Mouse (Mus musculus) thymus, postnatal 0 days (tissue): ENCODE data around the gene Gm20715. TPM values are rescaled to one million over a fixed set of nuclear protein-coding genes. Genes with fewer than 3 reads are reported as not detected.
"Not testable (repeated sequence)": the region's sequence is repeated elsewhere in the genome, so short reads cannot be mapped to it uniquely, and the experiment has no call there.

Experiments
- DNase-seq: peaks from one replicate; pipeline ENCODE4 v3.0.0-alpha.2; 2015; ENCODE audit warnings: low spot score
- polyA plus RNA-seq: library from polyadenylated mRNA; unstranded; fragments of >200 nt; fragmentation: Nextera tagmentation; extraction: Ambion mirVana; gene quantifications from 2 replicates; pipeline ENCODE4 v1.2.1, GENCODE M21; 2015

The Gm20715 gene
- polyA plus RNA-seq, 1 experiment from 2014 or later = not detected

DNA sequence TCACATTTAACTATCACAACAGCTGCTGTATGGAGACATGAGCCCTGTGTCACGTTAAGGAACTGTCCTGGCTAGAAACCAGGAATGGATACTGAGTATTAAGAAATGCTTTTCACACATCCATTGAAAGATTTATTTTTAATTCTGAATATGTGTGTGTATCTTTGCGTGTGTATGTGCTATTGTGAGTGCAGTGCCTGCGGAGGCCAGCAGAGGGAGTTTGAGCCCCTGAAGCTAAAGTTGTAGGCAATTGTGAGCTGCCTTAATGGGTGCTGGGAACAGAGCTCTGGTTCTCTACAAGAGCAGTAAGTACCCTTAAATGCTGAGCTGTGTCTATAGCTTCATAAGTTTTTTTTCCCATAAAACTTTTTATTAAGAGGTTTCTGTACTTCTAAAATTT lies 19.3 kb downstream of the Gm20715 start:
- DNase-seq = no peak

DNA sequence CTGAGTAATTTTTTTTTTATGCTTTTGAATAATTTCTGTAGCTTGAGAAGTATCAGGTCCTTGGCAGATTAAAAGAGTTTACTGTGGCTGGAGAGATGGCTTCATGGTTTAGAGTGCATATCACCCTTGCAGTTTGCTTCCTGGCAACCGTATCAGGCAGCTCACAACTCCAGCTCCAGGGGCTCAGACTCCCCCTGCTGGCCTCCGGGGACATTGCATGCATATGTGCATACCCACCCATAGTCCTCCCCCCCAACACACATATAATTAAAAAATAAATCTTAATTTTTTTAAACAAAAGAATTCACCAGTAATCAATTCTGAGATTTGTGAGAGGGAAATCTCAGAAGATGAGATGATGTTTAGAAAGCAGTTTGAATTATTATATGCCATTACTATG lies 20.3 kb downstream of the Gm20715 start:
- peak; percentile 39 for DNase-seq

DNA sequence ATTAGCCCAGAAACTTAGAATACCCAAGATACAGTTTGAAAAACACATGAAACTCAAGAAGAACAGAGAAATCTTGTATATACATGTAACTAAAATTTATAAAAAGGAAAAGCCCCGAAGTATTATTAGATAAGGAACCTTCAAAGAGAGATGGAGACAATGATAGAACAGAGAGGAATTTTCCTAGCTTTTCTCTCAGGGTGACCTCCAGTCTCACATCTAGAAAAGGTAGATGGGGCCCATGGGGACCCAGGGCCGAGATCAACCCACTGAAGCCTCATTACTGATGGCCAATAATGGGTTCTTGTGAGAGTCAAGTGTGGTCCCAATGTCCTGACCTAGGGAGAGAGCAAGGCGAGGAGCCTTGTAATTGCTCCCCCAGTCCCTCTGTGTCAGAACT lies 28.3 kb downstream of the Gm20715 start, which contains the start of gene Olfr1344:
Gene Olfr1344 (plus strand): TSS at position 301 of the 400 bp plus-strand sequence.
- no peak for DNase-seq

DNA sequence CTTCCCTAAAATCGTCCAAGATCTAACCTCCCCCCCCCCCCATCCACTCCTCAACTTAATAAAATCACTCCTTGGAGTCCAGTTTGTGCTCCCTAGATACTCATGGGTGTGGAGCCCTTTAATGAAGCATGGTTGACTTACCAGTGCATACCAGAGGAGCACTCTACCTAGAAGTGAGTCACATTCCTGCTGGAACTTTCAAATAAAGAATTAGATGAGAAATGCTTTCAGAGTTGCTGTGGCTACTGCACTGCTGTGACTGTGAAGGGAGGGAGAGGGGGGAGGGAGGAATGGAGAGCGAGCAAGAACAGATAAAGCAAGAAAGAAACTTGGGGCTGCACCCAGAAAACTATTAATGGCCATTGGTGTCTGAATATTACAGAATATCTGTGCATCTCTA lies 31.1 kb downstream of the Gm20715 start:
- DNase-seq = no peak

DNA sequence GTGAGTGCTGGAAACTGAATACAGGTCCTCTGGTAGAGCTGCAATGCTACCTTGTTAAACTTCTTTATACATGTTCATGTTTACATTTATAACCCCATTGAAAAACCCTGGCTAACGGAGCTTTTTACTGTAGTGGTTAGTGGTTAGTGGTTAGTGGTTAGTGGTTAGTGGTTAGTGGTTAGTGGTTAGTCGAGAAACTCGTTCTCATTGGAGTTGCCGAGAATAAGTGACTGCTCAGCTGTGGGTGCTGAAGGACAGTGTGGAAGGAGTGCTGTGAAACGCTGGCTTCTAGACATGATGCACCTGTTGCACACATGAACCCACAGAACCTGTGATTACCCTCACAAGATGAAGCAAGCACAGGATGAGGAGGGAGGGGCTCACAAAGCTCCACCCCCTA lies 37.7 kb downstream of the Gm20715 start:
- no peak for DNase-seq

DNA sequence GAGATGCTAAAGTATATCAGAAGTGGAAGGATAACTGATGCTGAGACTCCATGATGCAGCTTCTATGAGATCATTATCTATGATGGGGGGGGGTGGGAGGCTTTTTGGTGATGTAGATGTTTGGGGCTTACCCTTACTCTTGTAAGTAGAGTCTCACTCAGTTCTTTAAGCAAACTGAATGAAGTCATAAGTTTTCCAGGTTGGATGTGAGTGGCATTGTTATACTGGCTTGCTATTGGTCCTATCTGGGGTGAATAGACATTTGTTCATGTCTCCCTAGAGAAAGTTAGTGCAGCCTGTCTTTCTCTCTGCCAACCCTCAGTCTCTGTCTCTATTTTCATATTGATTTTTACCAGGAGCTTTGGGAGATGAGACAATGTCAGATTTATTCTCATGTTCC lies 45.8 kb downstream of the Gm20715 start, which contains the start of gene Olfr1336:
Gene Olfr1336 (plus strand): TSS at position 301 of the 400 bp plus-strand sequence.
- no peak for DNase-seq

DNA sequence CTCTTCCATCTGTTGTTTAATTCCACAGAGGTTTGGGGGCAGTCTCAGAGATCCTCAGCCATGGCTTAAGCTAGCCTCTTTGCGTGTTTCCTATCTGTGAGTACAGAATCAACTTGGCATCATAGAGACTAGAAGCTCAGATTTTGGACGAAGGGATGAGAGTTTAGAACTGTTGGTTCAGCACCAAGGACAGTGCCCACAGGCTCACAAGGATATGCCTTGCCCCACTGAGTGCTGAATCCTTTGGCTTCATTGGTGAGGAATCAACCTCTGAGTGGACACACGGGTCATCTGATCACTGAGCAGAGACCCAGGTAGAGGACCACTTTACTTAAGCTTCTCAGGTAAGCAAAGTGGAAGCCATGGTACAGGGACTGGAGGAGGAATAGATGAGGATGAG lies 46.3 kb downstream of the Gm20715 start:
- DNase-seq = no peak

DNA sequence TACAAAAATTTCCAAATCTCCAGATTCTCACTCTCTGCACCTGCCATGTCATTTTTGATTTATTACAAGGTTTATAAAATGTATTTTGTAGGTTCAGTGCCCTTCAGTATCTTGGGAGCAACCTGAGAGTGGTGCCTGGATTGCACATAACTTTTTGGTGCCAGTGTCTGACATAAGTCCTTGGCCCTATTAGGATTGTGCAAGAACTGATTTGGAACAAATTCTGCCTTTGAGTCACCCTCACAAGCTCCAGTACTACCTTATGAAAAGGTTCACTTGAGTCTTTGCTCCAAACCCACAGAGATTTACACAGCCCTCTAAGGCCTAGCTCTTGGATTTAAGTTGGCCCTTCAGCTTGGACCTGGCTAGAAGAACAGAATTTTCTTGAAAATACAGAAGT lies 56.9 kb downstream of the Gm20715 start, which contains the start of gene Olfr1346:
Gene Olfr1346 (plus strand): TSS at position 151 of the 400 bp plus-strand sequence.
- no peak for DNase-seq

DNA sequence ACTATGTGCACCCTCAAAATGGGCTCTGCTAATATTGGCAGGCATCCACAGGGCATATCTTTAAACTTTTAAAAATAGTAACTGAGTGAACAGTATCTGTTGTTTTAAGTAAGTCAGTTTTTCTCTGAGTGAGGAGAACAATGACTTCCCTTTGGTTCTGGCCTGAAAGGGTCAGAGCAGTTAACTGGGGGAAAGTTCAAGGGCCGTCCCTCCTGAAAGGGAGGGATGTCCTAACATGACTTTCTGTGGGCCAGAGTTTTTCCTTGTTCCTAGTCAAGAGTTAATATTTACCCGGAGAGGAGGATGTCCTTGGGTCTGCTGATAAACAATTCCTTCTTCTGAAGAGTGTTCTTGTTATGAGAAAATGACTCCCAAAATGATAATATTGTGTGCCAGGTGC lies 67.6 kb downstream of the Gm20715 start:
- not testable (repeated sequence) for DNase-seq

DNA sequence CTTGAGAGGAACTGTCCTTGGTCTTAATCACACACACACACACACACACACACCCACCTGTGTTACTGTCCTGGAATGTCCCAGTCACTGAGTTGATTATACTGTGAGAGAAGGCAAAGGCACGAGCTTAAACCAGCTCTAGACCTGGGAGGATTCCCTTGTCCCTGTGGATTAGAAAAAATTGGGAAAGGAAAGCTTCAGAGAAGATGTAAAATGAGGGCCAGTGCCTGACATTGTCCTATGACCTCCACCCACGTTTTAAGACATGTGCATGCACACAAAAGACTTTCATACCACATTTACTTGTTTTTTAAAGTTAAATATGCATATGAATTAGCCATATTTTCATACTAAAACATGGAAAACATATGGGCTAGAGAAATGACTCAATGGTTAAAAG lies 76.8 kb downstream of the Gm20715 start, which contains the start of gene Olfr5:
Gene Olfr5 (minus strand): TSS at position 101 of the 400 bp plus-strand sequence.
- no peak for DNase-seq

Other genes starting within 250 kb of the Gm20715 start
- gene Zfp444, start 238.1 kb upstream of the Gm20715 start, polyA plus RNA-seq = 61.2 and 62.1 TPM in 2 replicates
- not detected in 2 replicates for gene Galp, start 213.2 kb upstream of the Gm20715 start, polyA plus RNA-seq
- gene Zscan5b, start 188.0 kb upstream of the Gm20715 start, polyA plus RNA-seq = not detected in 2 replicates
- gene Epp13, start 157.6 kb upstream of the Gm20715 start, polyA plus RNA-seq = 0.21 TPM in 1 of 2 replicates, not detected in the other
- 11.5 TPM in 2 replicates for gene Zfp667, start 123.7 kb upstream of the Gm20715 start, polyA plus RNA-seq
- 2.4 and 3.7 TPM in 2 replicates for gene Zfp583, start 79.0 kb upstream of the Gm20715 start, polyA plus RNA-seq
- 0.21 and 0.42 TPM in 2 replicates for gene Gm3854, start 66.5 kb upstream of the Gm20715 start, polyA plus RNA-seq
- 1.1 and 1.6 TPM in 2 replicates for gene Zfp78, start 47.0 kb upstream of the Gm20715 start, polyA plus RNA-seq
- gene Zfp28, start 27.0 kb upstream of the Gm20715 start, polyA plus RNA-seq = 1.9 and 2.0 TPM in 2 replicates
- 0.35 TPM in 1 of 2 replicates, not detected in the other for gene Smim17, start 11.6 kb upstream of the Gm20715 start, polyA plus RNA-seq
- gene Olfr1344, start 28.4 kb downstream of the Gm20715 start, polyA plus RNA-seq = not detected in 2 replicates
- not detected in 2 replicates for gene Olfr1336, start 45.9 kb downstream of the Gm20715 start, polyA plus RNA-seq
- not detected in 2 replicates for gene Olfr1346, start 56.8 kb downstream of the Gm20715 start, polyA plus RNA-seq
- gene Olfr5, start 76.7 kb downstream of the Gm20715 start, polyA plus RNA-seq = not detected in 2 replicates
- not detected in 2 replicates for gene Olfr1347, start 89.5 kb downstream of the Gm20715 start, polyA plus RNA-seq
- gene Olfr1348, start 98.5 kb downstream of the Gm20715 start, polyA plus RNA-seq = not detected in 2 replicates
- not detected in 2 replicates for gene Olfr1349, start 112.7 kb downstream of the Gm20715 start, polyA plus RNA-seq
- gene Olfr1350, start 154.6 kb downstream of the Gm20715 start, polyA plus RNA-seq = not detected in 2 replicates